Mouse (Mus musculus) embryonic fibroblast, embryonic 13.5 days (primary cell): Measurements from ENCODE around the gene Gm10392. TPM values are rescaled to one million over a fixed set of nuclear protein-coding genes. Genes with fewer than 3 reads are reported as not detected.
"Not testable (repeated sequence)": the region's sequence is repeated elsewhere in the genome, so short reads cannot be mapped to it uniquely, and the experiment has no call there.

Source experiments
- H3K27ac ChIP-seq: 2 replicates; pipeline ENCODE4 v1.5.1; 2012; ENCODE audit warnings: low read length, control low read depth, inconsistent platforms; ENCODE audit not compliant: insufficient read depth
- H3K4me1 ChIP-seq: 2 replicates; pipeline ENCODE4 v1.6.1; 2011; ENCODE audit warnings: low read length; ENCODE audit not compliant: control insufficient read depth, insufficient read depth
- H3K4me3 ChIP-seq: 2 replicates; pipeline ENCODE4 v1.5.1; 2011; ENCODE audit warnings: mild to moderate bottlenecking, control low read depth, low read length; ENCODE audit not compliant: insufficient read depth
- CTCF ChIP-seq: IDR thresholded peaks from 2 replicates; pipeline ENCODE4 v1.5.1; 2011; ENCODE audit warnings: mild to moderate bottlenecking, control low read depth, low read length, moderate library complexity, borderline replicate concordance; ENCODE audit not compliant: insufficient read depth
- POLR2A ChIP-seq: IDR thresholded peaks from 2 replicates; pipeline ENCODE4 v1.6.1; 2011; ENCODE audit warnings: low read depth, mild to moderate bottlenecking, control low read depth, low read length, moderate library complexity
- polyA plus RNA-seq: library from polyadenylated mRNA; stranded (reverse); fragments of >200 nt; gene quantifications from 2 replicates; pipeline ENCODE4 v1.2.4, GENCODE M21; 2011; ENCODE audit warnings: low read depth; ENCODE audit not compliant: missing spikeins, insufficient read length

The Gm10392 gene
- polyA plus RNA-seq: not detected in 2 replicates

DNA sequence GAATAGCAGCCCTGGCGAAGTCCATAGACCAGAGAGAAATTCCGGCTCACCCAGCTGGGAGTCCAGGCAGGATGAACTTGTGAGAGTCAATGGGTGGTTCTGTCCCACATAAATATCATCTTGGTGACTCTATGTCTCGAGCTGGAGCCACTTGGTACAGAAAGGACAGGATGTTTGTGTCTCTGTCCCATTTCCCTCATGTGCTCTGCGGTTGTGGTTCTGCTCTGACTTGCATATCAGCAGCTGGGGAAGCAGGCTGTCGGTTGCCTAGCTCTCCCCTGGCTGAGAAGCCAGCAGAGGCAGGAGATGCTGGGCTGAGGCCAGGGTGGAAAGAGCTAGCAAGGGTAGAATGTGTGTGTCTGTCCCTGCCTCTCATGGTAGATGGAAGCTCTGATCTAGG lies at the start of gene Gm10392:
Gm10392 (minus strand) TSS at position 156 of the 400 bp plus-strand sequence.
- TF ChIP-seq CTCF: no peak
- no peak for TF ChIP-seq POLR2A
- Histone ChIP-seq H3K4me1 (no peaks in the 10 kb centered on the region), H3K27ac (no peak within 1 kb of the TSS), H3K4me3 (no peak within 1 kb of the TSS)

DNA sequence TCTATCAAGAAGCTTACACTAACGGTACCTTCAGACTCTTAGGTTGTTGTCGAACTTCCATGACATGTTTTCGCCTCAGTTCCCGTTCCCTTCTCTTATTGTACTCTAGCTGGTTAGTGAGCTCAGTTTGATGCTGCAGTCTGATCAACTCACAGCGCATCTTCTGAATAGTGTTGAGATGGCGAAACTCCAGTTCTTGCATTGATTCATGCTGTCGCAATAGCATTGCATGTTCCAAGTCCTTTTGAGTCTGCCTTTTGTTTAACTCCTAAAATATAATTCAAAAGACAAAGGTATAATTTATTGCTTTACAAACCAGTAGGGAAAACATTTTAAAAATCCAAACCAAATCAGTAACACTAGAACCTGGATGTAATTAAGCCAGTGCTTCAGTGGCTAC lies 26.3 kb upstream of the Gm10392 start:
- Histone ChIP-seq H3K4me3 (no peak overlapping the region), H3K27ac (no peak overlapping the region), H3K4me1 (no peaks in the 10 kb centered on the region)
- TF ChIP-seq CTCF (no peak), POLR2A (no peak)

DNA sequence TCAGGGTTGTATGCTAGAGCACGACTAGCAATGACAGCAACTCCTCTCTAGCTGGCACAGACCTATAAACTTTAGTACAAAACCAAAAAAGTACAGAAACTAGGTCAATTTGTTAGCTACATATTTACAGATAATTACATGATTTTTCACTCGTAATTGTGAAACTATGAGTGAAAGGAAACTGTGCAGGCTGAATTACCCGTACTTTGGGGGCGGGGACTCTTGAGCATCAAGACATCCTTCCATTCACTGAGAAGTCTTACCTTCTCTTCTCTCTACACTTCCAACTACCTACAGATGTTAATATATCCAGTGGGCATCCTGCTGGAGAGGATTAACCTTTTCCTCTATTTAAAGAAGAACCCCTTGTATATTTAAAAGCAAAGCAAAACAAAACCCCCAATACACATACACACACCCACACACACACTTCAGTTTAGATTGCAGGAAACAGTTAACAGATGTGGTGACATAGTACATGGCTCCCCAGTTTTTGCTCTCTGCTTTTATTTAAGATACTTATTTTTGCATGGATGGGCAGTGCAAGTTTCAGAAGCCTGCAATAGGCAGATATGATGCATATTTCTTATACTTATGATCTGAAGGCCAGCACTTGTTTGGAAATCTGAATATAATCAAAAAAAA lies 13.3 kb upstream of the Gm10392 start:
- Histone ChIP-seq H3K4me3 (no peak overlapping the region), H3K27ac (no peak overlapping the region), H3K4me1 (no peaks in the 10 kb centered on the region)
- TF ChIP-seq POLR2A (no peak), CTCF (no peak)

DNA sequence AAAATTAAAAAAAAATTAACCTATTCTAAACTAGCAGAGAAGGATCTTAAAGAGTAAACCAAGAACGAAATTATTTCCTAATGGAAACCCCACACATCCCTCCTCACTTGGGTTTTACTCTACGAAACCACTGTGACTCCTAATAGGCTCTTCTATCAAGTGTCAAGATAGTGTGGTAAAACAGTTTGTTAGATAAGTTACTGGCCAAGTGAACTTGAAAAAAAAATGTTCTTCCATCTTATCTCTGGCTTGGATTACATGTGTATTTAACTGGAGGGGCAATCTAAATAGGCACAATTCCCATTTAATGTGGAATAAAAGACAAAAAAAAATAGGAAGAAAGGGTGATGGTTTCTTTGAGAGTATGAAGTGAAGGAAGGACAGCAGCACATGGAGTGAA lies 11.9 kb upstream of the Gm10392 start:
- no peaks in the 10 kb centered on the region for H3K4me1 ChIP-seq
- no peak overlapping the region for H3K27ac ChIP-seq
- TF ChIP-seq POLR2A: no peak
- TF ChIP-seq CTCF: no peak
- no peak overlapping the region for H3K4me3 ChIP-seq

DNA sequence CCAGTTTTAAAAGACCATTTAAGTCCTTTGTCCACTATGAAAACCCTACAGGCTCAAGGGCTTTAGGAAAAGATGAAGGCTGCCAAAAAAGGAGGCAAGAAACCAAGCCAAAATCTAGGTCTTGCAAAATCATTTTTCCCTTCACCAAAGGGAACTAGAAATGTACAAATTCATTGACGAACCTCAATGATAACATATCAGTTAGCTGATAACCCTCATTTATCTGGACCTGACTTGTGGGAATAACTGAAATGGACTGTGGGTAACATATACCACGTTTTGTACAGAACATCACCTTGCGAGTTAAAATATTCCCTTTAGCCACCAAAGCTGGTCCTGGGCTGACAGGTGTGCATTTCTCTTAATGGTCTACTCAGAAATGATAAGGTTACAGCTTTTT lies 10.6 kb upstream of the Gm10392 start:
- TF ChIP-seq CTCF (no peak), POLR2A (no peak)
- Histone ChIP-seq H3K27ac (no peak overlapping the region), H3K4me1 (no peaks in the 10 kb centered on the region), H3K4me3 (no peak overlapping the region)

DNA sequence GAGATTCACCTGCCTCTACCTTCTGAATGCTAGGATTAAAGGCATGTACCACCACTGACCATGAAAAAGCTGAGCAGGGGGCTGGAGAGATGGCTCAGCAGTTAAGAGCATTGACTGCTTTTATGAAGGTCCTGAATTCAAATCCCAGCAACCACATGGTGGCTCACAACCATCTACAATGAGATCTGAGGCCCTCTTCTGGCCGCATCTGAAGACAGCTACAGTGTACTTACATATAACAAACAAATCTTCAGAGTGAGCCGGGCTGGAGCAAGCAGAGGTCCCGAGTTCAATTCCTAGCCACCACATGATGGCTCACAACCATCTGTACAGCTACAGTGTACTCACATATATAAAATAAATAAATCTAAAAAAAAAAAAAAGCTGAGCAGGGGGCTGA lies 9.4 kb upstream of the Gm10392 start:
- not testable (repeated sequence) for H3K27ac ChIP-seq, H3K4me3 ChIP-seq, H3K4me1 ChIP-seq

DNA sequence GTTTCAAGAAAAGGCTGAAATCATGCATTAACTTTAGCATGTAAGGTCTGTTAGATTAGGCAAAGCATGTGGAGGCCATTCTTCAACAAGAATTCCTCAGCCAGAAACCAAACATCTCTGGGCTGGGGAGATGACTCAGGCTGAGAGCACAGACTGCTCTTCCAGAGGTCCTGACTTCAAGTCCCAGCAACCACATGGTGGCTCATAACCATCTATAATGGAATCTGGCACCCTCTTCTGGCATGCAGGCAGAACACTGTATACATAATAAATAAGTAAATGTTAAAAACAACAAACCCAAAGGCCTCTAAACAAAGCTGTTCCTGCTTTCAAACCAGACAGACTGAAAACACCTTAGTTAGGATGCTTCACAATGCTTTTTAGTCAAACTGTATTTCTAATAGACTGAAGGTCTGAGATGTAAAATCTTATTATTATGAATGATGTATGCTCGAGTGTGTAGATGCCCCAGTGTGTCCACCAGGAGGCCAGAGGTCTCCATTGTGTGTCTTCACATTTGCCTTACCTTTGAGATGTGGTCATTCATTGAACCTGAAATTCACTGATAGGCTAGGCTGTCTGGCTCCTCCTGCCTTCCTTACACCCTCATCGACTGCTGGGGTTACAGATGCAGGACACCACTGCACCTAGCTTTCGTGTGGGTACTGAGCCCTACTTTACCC lies 6.9 kb upstream of the Gm10392 start:
- no peak for TF ChIP-seq CTCF
- TF ChIP-seq POLR2A: no peak
- Histone ChIP-seq H3K27ac (no peak overlapping the region), H3K4me1 (no peaks in the 10 kb centered on the region), H3K4me3 (no peak overlapping the region)

DNA sequence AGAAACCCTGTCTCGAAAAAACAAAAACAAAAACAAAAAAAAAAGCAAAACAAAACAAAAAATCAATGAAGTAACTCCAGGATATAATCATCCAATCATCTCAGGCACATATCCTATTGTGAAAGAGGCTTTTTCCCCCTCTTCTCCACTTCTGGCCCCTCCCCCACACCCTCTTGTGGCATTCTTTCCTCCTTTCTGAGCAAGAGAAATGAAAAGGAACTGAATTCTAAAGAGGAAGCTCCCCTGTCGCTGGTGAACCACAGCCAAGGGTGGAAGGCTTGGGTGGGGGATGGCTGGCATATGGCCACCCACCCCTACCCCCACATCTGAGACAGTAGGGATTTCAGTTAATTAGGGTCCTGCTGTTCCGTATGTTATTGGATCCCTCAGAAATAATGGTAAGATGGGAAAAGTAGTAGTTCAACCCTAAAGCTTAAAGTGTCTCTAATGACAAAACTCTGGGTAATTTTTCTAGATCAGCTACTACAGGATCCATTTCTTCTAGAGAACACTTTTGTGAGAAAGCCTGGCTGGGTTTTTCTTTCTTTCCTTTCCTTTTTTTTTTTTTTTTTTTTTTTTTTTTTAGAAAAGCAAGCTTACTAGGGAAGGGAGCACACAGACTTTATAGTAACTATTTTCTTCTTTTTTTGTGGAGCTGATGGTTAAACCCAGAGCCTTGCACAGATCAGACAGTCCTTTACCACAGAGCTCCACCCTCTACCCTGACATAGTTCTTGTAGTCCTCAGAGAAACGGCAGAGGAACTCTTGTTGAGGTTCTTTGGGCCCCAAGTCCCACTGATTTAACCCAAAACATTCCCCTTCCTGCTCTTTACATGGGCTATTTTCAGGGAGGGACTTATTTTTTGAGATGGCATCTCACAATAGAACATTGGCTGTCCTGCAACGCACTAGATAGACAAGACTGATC lies 1.9 kb upstream of the Gm10392 start:
- Histone ChIP-seq H3K4me1 (no peaks in the 10 kb centered on the region), H3K4me3 (no peak overlapping the region), H3K27ac (no peak overlapping the region)
- no peak for TF ChIP-seq CTCF
- TF ChIP-seq POLR2A: no peak

DNA sequence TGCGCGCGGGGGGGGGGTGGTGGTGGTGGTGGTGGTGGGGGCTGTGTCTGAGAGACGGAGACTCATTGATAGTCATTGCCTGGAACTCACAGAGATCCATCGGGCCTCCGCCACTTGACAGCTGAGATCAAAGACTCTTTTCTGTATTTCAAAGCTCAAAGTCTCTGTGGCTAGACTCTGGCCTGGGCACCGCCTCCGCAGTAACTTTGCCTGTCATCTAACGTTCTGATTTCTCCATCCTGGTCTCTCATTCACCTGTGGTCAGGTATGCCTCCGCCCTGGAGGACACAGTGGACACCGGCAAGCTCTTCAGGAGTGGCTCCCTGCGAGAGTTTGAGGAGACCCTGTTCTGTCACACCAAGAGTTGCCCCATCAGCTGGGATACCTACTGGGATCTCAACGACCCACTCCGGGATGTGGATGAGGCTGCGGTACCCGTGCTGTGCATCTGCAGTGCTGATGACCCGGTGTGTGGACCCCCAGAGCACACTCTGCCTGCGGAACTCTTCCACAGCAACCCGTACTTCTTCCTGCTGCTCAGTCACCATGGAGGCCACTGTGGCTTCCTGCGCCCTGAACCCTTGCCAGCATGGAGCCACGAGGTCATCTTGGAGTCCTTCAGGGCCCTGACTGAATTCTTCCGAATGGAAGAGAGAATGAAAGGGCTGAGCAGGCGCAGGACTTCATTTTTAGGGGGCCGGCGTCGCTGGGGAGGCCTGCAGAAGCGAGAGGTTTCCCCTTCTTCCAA lies 773 bp downstream of the Gm10392 start:
- Histone ChIP-seq H3K27ac (no peak overlapping the region), H3K4me1 (no peaks in the 10 kb centered on the region), H3K4me3 (no peak overlapping the region)
- TF ChIP-seq CTCF (no peak), POLR2A (no peak)
